Mouse (Mus musculus): ENCODE results near the gene Ythdf1.

Ythdf1 gene

DNA sequence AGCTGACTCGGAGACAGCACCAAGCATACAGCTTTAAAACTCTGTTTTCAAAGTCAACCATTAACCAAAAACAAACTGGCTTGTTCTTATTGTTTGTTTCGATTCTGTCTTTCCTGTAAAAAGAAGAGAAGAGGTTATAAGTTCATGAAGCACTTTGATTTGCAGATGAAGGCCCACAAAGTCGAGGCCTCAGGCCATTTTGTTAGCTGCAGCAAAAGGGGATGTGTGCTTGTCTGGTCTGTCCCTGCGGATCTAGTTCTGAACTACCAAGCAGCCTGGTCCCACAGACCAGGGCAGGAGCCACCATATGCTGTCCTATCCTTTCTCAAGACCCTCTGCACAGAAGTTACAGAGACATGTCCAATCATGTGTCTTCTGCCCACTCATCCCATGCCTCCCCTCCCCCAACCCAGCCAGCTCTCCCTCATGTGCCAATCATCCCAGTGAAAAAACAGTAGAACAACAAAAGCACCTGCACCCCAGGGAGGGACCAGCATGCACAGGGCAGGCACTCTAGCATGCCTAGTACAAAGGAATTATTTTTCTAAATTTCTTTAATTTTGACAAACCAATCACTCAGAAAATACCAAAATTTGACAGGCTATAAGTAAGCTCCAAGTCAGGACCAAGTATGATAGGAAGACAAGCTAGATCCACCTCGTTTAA is 15.1 kb downstream of the Ythdf1 start:
- DNase-seq = no peak

- DNase-seq = no peak
These were observed 16.1 kb downstream of the Ythdf1 start for GRCm38 (mm10) chr2:180904435-180905208.

DNA sequence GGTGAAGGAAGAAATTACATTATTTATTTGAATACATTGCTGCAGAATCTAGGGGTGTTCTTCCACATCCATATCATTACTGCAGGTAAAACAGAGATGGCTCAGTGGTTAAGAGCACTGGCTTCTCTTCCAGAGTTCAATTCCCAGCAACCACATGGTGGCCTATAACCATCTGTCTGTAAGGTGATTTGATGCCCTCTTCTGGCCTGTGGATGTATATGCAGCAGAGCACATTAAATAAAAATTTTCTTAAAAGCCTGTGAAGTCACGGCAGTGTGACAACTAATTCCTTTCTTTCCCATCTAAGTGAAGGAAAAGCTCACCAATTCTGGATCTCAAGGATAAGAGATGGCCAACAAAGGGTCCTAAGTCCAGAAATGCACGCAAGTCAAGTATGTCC is 18.7 kb downstream of the Ythdf1 start:
- no peak for DNase-seq

- no peak for DNase-seq
These were observed 22.9 kb downstream of the Ythdf1 start for GRCm38 (mm10) chr2:180897857-180898256.

DNA sequence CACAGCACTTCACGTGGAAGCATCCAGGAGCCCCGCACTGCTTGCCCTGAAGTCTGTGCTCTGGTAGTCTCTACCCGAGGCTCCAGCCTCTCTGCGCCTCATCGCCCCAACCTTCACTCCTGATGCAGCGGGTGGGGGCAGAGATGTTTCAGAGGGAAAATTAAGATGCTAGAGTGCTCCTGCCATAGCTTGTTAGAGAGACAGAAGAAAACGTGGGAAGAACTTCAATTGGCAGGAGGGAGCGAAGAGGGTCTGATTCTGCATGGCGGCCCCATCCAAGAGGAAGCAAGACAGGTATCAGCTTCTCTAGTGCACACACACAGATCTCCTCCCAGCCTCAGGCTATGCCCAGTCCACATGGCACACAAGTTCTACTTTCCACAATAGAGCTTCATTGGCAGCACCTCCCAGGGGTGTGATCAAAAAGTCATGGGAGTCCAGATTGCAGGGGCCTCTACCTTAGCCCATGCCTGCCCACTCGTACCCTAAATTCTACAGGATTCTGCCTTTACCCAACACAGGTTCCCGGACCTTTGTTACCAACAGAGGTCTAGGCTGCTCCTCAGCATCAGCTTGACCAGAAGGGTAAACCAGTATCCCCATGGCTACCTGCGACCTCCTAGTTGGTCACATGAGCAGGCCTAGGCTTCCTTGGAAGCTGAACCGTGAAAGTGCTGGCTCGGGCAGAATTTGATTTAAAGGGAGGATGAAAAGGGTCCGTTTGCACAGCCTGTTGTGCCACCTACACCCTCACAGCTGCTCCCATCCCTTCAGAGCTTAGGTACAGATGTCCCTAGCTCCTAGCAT is 23.7 kb downstream of the Ythdf1 start:
- DNase-seq = no peak

DNA sequence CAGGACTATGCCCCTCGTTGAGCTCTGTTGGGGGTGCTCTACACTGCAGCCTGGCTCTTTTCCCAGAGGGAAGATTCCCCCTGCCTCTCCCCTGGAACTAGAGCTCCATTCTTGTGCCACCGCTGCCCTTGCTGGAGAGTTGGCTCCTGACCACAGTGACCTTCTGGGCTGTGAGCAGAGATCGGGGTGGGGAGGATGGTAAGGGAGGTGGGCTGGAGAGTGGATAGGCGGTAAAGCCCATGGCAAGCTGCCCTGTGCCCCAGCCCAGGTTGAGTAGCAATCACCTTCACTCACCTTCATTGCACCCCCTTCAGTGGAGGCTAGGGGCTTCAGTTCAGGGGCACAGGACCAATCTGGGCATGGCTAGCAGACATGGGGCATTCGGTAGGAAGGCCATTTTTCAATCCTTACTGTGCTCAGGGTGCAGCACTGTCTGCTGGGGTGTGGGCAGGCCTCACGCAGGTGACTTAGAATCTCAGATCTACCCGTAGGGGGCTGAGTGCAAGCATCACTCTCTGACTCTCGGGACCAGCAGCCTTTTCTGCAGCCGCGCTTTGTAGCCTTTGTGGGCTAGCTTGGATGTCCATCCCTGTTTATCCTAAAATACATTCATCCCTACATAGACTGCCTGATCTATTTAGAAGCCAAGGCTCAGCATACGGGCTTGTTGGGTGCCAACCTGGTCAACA is 24.8 kb downstream of the Ythdf1 start:
- no peak for DNase-seq

GRCm38 (mm10) chr2:180895321-180895720 is 25.4 kb downstream of the Ythdf1 start:
- DNase-seq = no peak

- peak; percentile 80 for DNase-seq
These were observed 26.0 kb downstream of the Ythdf1 start for GRCm38 (mm10) chr2:180894734-180895133.

- DNase-seq = peak; percentile 43
These were observed 26.6 kb downstream of the Ythdf1 start for GRCm38 (mm10) chr2:180894029-180894623.

DNA sequence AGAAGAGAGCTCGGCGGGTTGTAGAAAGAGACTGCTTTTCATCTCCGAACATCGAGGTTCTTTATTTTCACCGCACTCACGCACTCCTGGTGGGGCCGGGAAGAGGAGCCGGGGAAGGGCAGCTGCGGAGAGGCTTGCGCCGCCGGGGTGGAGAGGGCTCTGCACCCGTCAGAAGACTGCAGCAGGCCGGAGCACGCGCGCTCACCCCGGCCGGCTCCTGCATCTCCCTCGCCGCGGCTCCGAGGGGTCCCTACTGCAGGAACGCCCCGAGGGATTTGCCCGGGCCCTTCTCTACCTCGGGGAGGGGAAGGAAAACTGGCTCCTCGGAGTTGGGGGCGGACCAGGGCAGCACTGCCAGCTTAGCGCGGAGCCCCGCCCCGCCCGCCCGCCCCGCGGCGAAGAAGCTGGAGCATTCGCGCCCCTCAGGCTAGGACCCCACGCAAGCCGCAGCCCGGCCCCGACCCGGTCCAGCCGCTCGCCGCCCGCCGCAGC is 27.2 kb downstream of the Ythdf1 start:
- no peak for DNase-seq

DNA sequence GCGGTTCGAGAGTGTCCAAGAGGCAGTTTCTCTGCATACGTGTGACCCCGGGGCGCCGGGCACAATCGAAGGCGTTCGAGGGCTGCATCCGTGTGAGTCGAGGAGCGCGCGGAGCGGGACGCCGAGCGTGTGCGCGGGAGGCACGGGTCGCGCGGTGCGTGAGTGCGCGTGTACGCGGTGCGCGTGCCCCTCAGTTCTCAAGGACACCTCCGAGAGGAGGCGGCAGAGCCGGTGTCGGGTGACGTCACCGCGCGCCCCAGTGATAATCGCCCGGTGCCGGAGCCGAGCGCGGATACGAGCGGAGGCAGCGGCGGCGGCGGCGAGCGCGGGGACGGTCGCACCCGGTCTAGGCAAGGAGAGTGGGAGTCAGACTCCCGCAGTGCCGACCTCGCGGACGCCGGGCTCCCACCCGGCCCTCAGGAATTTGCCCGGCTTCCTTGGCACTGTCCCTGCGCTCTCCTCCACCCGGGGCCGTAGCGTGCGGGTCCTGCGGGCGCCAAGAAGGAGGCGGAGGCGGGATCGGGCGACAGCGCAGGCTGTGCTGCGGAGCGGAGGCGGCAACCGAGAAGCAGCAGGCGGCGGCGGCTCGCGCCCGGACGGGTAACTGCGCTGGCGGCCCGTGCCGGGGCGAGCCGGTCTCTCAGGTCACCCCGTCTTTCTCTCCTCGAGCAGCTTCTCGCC is 27.8 kb downstream of the Ythdf1 start:
- peak; percentile 8 for DNase-seq

DNA sequence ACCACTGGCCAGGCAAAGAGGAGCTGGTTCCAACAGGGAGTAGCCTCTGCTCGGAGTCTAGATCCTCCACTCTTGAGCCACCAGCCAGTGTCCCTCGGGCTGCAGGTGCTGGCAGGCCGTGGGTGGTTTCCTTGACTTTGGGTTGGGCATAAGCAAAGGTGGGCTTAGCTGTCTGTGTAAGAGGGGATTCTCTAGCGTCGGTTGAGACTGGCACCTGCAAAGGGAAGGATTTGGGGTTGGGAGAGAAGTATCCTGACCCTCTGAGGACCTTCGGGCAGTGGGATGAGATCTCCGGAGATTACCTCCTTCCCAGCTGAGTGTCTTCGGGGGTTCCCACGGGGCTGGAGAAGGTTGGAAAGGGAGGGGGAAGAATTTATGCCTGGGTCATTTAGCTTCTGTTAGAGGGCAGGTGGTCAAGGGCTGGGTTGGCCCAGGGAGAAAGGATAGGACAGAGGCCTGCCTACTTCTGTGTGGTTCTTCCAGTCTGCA is 28.9 kb downstream of the Ythdf1 start:
- no peak for DNase-seq

DNA sequence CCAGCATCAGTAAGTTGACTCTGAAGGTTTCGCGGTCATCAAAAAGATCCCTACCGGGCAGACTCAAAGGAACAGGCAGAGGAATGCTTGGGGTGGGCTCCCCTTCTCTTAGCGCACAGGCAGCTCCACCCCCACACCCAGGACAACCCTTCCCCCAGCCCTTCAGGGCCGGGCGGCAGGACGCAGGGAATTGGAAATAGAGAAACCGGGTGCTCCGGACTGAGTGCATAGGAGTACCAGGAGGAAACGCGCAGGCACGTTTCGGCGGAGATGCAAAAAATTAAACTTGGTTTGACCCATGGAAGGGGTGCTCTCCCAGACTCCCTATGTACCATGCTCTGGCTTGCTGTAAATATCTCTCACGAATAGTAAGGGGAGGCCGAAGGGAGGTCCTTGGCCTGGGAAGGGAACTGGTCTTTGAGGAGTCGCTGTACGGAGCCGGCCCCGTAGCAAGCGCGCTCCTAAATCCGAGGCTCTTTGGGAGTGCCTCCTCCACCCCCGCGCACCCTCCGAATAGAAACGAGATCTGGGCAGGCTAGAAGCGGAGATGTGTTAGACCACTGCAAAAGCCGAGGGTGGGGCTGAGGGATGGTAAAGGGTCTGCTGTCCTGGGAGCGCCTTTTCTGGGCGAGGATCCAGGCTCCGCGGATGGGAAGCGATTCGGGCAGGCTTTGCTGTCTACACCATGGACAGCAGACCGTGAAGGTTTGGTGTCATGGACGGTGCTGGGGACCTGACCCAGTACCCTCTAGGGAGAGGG is 29.5 kb downstream of the Ythdf1 start:
- DNase-seq = no peak

DNA sequence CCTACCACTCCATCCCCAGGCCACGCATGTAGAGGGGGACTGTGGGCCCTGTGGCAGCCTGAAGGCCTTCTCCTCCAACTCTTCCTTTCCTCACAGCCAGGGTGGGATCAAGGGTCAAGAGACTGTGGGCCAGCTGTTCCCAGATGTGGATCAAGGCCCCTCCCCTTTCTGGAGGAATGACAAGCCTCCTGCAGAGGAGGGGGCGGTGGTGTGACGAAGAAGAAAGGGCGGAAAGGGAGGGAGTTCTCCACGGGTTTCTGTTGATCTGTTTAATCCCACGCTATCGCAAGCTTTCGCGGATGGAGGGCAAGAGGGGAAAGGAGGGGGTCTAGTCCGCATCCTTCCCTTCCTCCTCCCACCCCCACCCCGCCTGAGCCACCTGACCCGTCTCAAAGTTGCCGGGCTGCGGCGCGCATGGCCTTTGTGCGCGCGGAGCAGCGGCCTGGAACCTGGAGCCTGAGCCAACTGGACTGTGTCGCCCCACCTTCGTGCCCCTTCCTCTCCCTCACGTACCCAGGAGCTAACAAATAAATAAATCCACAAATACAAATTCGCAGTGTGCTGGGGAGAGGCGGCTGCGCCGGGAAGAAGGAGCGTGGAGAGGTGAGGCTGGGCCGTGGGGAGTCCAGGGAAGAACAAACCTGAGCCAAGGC is 30.2 kb downstream of the Ythdf1 start:
- DNase-seq = no peak

- no peak for DNase-seq
These were observed 30.8 kb downstream of the Ythdf1 start for GRCm38 (mm10) chr2:180889921-180890280.

- DNase-seq = no peak
These were observed 31.4 kb downstream of the Ythdf1 start for GRCm38 (mm10) chr2:180889271-180889920.

DNA sequence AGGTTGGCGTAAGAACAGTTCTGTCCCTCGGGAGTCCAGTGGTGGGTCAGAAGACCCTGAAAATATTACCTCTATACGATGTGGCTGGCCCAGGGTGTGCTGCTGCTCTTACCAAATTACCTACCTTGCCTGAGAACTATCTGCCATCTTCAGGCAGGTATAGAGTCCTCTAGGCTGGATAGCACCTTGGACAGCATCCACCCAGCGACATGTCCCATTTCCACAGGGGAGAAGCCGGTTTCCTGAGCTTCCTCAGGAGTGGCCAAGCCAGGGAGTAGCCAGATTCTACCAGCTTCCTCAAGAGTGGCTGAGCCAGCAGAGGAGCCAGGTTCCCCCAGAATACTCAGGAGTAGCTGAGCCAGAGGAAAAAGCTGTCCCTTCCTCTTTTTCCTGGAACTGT is 35.5 kb downstream of the Ythdf1 start:
- DNase-seq = no peak

DNA sequence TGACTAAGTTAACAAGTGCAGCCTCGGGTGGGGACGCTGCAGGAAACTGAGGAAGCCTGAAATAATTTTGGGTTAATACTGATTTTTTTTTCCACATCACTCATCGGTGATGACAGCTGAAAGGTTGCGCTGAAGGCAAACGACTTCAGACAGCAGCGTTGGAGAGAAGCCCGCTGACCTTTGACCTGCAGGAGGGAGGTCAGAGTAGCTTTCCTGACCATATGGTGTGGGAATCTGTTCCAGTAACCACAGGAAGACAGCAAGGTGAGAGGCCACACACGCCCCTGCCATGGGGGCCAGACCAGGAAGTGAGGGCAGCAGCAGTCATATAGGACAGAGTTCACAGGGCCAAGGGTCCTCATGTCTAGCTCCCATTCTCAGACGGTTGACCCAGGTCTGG is 39.5 kb downstream of the Ythdf1 start:
- DNase-seq = no peak

DNA sequence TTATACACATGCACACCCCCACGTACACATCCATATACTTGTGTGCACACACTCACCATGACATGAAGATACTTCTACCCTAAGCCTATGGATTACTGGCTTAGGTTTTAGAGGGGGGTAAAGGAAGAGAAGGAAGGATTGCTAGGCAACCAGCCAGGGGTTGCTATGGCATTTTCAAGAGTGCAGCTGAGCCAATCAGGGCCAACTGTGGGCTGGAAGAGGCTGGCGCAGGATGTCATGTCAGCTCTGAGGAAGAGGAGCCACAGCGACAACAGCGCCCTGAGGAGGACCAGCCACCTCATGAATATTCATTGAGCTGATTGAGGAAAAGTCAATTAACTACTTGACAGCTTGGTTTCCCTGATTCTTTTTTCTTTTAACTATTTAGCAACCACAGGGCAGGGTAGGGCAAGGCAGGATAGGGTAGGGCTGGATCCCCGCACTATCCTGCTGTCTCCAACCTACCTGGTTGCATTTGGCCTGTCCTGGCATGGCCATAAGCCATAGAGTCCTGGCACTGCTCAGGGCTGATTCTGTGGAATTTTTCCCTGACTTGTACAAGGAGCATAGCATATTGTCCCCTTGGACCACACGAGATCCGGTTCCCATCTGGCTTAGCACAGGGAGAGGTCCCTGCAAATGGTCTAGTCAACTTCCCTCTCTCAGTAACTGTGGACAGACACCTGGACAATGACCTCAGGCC is 41.2 kb downstream of the Ythdf1 start:
- DNase-seq = no peak
